Mouse (Mus musculus) intestine, postnatal 0 days (tissue): Measurements from ENCODE around the gene Mab21l1. TPM values are rescaled to one million over a fixed set of nuclear protein-coding genes. Genes with fewer than 3 reads are reported as not detected.

Source experiments
- ATAC-seq: fragments of 200-750 bp; cut with Nextera tagmentation; 2 replicates; pipeline ENCODE4 v1.8.0; 2017; ENCODE audit warnings: mild to moderate bottlenecking, moderate TSS enrichment, moderate library complexity
- H3K27ac ChIP-seq: fragments of 300-500 bp; sonication (generic); 2 replicates; pipeline ENCODE4 v1.5.1; 2014; ENCODE audit warnings: mild to moderate bottlenecking, low read depth, low read length, moderate library complexity
- H3K27me3 ChIP-seq: fragments of 300-500 bp; sonication (generic); replicated peaks from 2 replicates; pipeline ENCODE4 v1.6.1; 2014; ENCODE audit warnings: low read length, mixed read lengths; ENCODE audit not compliant: control insufficient read depth, insufficient read depth
- H3K36me3 ChIP-seq: fragments of 300-500 bp; sonication (generic); 2 replicates; pipeline ENCODE4 v1.6.1; 2014; ENCODE audit warnings: mild to moderate bottlenecking, moderate library complexity; ENCODE audit not compliant: control insufficient read depth, insufficient read depth
- H3K4me1 ChIP-seq: fragments of 300-500 bp; sonication (generic); replicated peaks from 2 replicates; pipeline ENCODE4 v1.6.1; 2014; ENCODE audit warnings: antibody characterized with exemption, low read length, mixed read lengths; ENCODE audit not compliant: control insufficient read depth, insufficient read depth
- H3K4me2 ChIP-seq: fragments of 300-500 bp; sonication (generic); replicated peaks from 2 replicates; pipeline ENCODE4 v1.6.1; 2014; ENCODE audit warnings: low read depth, mild to moderate bottlenecking, moderate library complexity
- H3K4me3 ChIP-seq: fragments of 300-500 bp; sonication (generic); 2 replicates; pipeline ENCODE4 v1.5.1; 2014; ENCODE audit warnings: low read depth, low read length
- H3K9ac ChIP-seq: fragments of 300-500 bp; sonication (generic); 2 replicates; pipeline ENCODE4 v1.6.1; 2014; ENCODE audit warnings: mild to moderate bottlenecking, low read depth, low read length
- H3K9me3 ChIP-seq: fragments of 300-500 bp; sonication (generic); 2 replicates; pipeline ENCODE4 v1.6.1; 2016; ENCODE audit warnings: mixed run types; ENCODE audit not compliant: control insufficient read depth
- CTCF ChIP-seq: sonication (generic); IDR thresholded peaks from 2 replicates; pipeline ENCODE4 v1.5.1; 2016; ENCODE audit warnings: low read depth, mild to moderate bottlenecking, control low read depth, antibody characterized with exemption, moderate library complexity
- WGBS: fragments of 180-500 bp; shearing (Covaris S2); extraction: QIAGEN DNeasy Blood & Tissue Kit; methylation state at CpG from one replicate; pipeline ENCODE4 v1.1.7; 2014; 5-methylcytosine and 5-hydroxymethylcytosine counted together
- polyA plus RNA-seq: library from polyadenylated mRNA; unstranded; fragments of >200 nt; fragmentation: Nextera tagmentation; extraction: Ambion mirVana; gene quantifications from 2 replicates; pipeline ENCODE4 v1.2.1, GENCODE M21; 2015

The Mab21l1 gene
- polyA plus RNA-seq, 1 experiment from 2014 or later: 4.0 TPM

DNA sequence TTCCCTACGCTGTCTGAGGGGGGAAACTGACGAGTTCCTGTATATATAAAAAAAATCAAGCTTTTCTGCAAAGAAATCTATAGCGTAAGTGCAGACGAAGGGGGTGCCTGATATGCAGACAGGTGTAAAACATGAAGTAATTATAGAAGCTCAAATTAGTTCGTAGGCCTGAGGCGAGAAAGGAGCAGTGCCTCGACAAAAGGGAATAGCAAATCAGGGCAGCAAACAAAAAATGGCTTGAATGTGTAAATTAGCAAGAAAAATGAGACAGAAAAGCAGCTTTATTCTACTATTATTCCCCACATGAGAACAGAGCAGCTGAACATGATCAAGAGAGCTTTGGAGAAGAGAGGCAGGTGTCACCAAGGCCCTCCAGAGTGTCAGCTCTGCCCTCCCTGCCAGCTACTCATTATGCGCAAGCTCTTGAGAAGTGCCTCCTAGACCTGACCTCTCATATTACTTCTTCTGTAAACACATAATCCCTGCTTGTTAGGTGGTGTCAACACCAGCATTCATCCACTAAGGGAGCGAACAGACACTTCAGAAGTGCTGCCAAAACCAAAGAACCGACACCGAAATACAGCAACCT is 25.6 kb upstream of the Mab21l1 start:
- Histone ChIP-seq H3K9ac (no peak overlapping the region), H3K27ac (no peak overlapping the region), H3K36me3 (no peaks in the 10 kb centered on the region), H3K4me2 (no peak overlapping the region), H3K4me1 (no peaks in the 10 kb centered on the region), H3K4me3 (no peak overlapping the region), H3K9me3 (no peaks in the 10 kb centered on the region), H3K27me3 (no peaks in the 10 kb centered on the region)
- TF ChIP-seq CTCF: no peak
- no peak for ATAC-seq
- 81% methylated on average over 11 of the region's 11 CpGs for WGBS

DNA sequence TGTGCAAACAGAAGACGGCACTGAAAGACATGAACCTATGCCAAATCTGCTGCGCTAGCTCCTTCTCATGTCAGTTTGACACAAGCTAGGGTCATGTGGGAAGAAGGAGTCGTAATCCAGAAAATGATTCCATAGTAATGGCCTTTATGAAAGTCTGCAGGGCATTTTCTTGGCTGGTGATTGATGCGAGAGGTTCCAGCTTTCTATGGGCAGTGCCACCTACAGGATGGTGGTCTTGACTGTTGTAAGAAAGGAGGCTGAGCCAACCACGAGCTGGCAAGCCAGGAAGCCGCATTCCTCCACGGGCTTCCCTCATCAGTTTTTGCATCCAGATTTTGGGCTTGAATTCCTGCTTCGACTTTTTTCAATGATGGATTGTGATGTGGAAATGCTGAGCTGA is 24.0 kb upstream of the Mab21l1 start:
- Histone ChIP-seq H3K27ac (no peak overlapping the region), H3K27me3 (no peaks in the 10 kb centered on the region), H3K4me2 (no peak overlapping the region), H3K4me1 (no peaks in the 10 kb centered on the region), H3K9me3 (no peaks in the 10 kb centered on the region), H3K4me3 (no peak overlapping the region), H3K9ac (no peak overlapping the region), H3K36me3 (no peaks in the 10 kb centered on the region)
- WGBS: 61% methylated on average over 8 of the region's 8 CpGs
- no peak for ATAC-seq
- 0 out of 2 replicates have a peak, but pooled peaks have one; percentile 21 for TF ChIP-seq CTCF

DNA sequence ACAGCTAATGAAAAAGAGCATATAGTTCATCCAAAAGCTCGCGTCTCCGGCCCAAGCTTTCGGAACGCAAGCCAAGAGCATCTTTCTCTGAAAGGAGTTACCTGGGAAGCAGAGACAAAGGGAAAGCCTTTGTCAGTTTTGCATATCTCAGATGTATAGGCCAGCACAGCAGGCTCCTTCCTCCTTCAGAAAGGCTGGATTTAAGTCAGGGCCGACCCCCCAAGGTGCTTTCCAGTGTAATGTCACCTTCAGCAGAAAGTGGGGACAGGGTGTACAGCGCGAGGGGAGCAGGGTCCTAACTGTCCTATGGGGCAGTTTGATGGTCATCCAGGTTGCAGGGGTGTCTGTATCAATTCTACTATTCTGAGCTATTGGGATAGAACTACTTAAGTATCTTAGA is 18.7 kb upstream of the Mab21l1 start:
- H3K4me1 ChIP-seq: no peaks in the 10 kb centered on the region
- no peaks in the 10 kb centered on the region for H3K9me3 ChIP-seq
- 68% methylated on average over 8 of the region's 8 CpGs for WGBS
- H3K27ac ChIP-seq: no peak overlapping the region
- no peak overlapping the region for H3K4me2 ChIP-seq
- no peak overlapping the region for H3K4me3 ChIP-seq
- ATAC-seq: no peak
- H3K36me3 ChIP-seq: no peaks in the 10 kb centered on the region
- TF ChIP-seq CTCF: no peak
- no peak overlapping the region for H3K9ac ChIP-seq
- no peaks in the 10 kb centered on the region for H3K27me3 ChIP-seq

DNA sequence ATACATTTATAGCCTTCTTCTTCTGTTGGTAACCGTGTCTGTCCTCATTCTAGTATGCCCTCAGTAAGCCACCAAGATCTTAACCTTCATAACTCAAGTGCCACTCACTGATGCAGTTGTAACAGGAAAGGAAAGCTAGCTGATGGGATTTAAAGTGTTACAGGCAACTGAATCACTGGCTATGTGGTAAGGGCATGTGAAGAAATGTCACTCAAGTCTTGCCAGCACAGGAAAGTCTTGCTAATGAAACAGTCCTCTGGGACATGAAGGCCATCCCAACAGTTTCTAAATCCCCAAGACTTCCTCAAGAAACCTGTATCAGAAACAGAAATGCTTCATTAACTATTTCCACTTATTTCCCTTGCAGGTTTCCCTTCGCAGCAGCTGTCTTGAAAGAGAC is 13.7 kb upstream of the Mab21l1 start:
- no peak overlapping the region for H3K27ac ChIP-seq
- no peaks in the 10 kb centered on the region for H3K9me3 ChIP-seq
- H3K36me3 ChIP-seq: no peaks in the 10 kb centered on the region
- TF ChIP-seq CTCF: no peak
- no peak overlapping the region for H3K4me2 ChIP-seq
- no peaks in the 10 kb centered on the region for H3K27me3 ChIP-seq
- no peak overlapping the region for H3K9ac ChIP-seq
- no peak for ATAC-seq
- H3K4me1 ChIP-seq: no peaks in the 10 kb centered on the region
- WGBS: 85% methylated on average over 2 of the region's 2 CpGs
- H3K4me3 ChIP-seq: no peak overlapping the region

DNA sequence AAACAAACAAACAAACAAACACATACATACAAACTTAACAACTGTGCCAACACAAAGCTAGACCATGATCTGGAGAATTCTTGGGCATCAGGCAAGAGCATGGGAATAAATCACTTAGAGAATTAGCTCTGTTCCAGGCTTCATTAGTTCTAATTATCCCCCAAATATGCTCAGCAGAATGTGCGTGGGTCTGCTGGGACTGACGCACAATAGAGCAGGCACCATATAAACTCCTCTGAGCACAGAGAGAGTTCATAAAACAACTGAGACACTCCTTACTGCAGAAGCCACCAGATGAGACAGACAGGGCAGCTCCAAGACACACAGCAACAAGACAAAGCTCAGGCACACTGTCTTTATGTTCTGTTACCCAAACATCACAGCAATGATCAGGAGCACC is 13.0 kb upstream of the Mab21l1 start:
- ATAC-seq: no peak
- no peaks in the 10 kb centered on the region for H3K4me1 ChIP-seq
- H3K36me3 ChIP-seq: no peaks in the 10 kb centered on the region
- 71% methylated on average over 2 of the region's 2 CpGs for WGBS
- H3K9ac ChIP-seq: no peak overlapping the region
- no peak for TF ChIP-seq CTCF
- no peak overlapping the region for H3K4me2 ChIP-seq
- H3K27me3 ChIP-seq: no peaks in the 10 kb centered on the region
- H3K27ac ChIP-seq: no peak overlapping the region
- H3K9me3 ChIP-seq: no peaks in the 10 kb centered on the region
- H3K4me3 ChIP-seq: no peak overlapping the region

DNA sequence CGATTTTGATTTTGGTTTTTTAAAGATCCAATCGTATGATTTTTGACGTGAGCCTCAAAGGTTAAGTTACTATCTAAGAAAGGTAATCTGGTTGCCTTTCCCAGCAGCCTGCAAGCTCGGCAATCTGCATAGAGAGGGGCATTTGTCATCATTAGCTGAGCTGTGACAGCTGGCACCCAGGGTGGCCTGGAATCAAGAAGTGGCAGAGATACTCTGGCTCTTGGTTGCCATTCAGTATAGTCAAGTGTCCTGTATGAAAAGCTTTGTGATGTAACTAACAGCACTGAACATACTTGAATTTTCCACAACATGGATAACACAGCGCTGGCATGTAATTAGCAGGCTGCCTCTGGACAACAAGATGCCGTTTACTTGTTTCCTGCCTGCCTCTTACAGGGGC is 8.1 kb upstream of the Mab21l1 start:
- WGBS: 65% methylated on average over 6 of the region's 6 CpGs
- no peak overlapping the region for H3K4me2 ChIP-seq
- H3K27me3 ChIP-seq: peaks cover 5% of the 10 kb centered on the region; the same call in 1 of the 2 replicates
- H3K9me3 ChIP-seq: no peaks in the 10 kb centered on the region
- H3K36me3 ChIP-seq: no peaks in the 10 kb centered on the region
- H3K9ac ChIP-seq: no peak overlapping the region
- no peak for TF ChIP-seq CTCF
- H3K4me3 ChIP-seq: no peak overlapping the region
- no peak for ATAC-seq
- no peak overlapping the region for H3K27ac ChIP-seq
- no peaks in the 10 kb centered on the region for H3K4me1 ChIP-seq

DNA sequence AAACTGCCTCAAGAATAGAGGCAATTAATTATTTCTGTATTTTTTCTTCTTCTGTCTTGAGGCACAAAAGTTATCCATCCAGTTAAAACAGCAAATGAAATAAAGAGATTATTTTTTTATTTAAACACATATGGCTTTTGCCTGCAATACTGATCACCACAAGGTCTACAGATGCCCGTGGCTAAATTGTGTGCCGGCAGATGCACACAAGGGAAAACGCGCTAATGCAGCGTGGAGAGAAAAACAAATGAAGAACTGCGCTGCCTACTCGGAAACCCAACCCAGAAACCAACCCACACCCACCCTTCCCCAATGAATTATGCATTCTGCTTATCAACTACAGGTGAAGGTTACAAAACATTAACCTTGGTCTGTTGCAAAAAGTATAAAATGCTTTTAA is 7.1 kb upstream of the Mab21l1 start:
- Histone ChIP-seq H3K36me3 (no peaks in the 10 kb centered on the region), H3K4me3 (no peak overlapping the region), H3K27me3 (peaks cover 10% of the 10 kb centered on the region), H3K9me3 (no peaks in the 10 kb centered on the region), H3K9ac (no peak overlapping the region), H3K4me2 (no peak overlapping the region), H3K27ac (no peak overlapping the region), H3K4me1 (0 out of 2 replicates have a peak, but pooled peaks cover 2% of the 10 kb centered on the region)
- WGBS: 81% methylated on average over 7 of the region's 7 CpGs
- no peak for TF ChIP-seq CTCF
- ATAC-seq: no peak
